Mouse (Mus musculus) megakaryocyte progenitor cell, adult 5-6 weeks (primary cell): ENCODE measurements around the gene 3100002H09Rik. TPM values are rescaled to one million over a fixed set of nuclear protein-coding genes. Genes with fewer than 3 reads are reported as not detected.

Source experiments
- ATAC-seq: replicated peaks from 2 replicates; pipeline ENCODE4 v1.8.0; 2016; ENCODE audit warnings: mild to moderate bottlenecking, moderate TSS enrichment, inconsistent platforms; ENCODE audit not compliant: poor library complexity
- total RNA-seq, 2 experiments: library from RNA; stranded (forward) in 1 of 2; stranded (reverse) in 1 of 2; fragments of 157-497, 149-512 nt in 1 of 2; fragments of 200-1000 nt in 1 of 2; gene quantifications; 2 replicates each; pipeline versions ENCODE4 v1.2.3 to v1.2.4; 2015 to 2017

Gene 3100002H09Rik
- not detected in 2 replicates for total RNA-seq (2015)
- total RNA-seq (2017): not detected in 2 replicates

DNA sequence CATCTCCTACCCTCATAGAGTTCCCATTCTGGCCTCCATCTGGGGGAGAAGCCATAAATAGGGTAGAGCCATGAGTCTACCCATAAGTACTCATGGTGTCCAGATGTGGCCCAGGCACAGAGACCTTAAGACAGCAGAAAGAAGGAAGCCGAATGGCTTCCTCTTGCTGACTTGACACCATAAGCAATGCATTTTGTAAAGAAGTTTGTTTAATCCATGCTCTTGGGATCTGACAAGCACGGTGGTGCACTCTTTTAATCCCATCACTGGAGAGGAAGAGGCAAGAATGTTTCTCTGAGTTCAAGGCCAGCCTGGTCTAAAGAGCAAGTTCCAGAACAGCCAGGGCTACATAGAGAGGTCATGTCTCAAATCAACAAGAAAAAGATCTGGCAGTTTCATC lies at the start of gene 3100002H09Rik:
Gene 3100002H09Rik (minus strand): TSS at position 101 of the 400 bp plus-strand sequence.
- ATAC-seq: no peak

DNA sequence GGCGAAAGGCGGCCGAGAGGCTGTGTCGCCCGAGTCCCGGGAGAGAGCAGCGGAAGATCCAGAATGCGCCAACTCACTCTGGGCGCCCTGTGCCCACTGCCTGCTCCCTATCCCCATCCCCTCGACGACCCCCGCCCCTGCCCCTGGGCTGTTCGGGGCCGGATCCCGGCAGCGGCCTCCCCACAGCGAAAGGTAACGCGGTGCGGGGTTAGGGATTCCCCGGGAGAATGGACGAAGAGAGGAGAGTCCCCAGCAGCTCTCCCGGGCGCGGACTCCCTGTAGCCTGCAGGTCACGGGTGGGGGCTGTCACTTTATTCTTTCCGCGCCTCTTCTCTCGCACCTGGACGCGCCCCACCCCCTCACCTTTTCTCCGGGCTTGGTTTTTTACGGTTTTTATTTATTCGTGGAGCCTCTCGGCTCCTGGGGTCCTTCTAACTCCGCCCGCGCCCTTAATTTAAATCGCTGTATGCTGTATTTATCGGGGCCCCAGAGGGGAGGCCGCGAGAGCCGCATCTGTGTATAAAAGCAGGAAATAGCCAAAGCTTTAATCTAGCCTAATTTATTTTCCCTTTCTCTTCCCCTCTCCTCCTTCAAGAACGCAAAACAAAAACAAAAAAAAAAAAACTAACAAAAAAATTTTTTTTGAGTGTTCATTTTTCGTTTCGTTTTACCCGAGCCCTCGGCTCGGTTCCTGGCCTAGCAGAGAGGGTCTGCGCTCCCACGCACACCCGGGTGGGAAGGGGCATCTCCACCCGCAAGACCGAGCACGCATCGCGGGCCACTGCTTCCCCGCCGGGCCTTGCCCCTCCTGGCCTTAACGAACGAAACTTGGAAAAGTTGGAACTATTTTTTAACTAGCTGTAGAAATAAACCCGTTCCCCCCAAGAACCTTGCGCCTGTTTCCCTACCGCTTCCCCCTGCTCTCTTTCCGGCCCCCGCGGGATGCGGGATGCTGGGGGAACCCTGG lies 48.9 kb upstream of the 3100002H09Rik start:
- ATAC-seq: no peak

DNA sequence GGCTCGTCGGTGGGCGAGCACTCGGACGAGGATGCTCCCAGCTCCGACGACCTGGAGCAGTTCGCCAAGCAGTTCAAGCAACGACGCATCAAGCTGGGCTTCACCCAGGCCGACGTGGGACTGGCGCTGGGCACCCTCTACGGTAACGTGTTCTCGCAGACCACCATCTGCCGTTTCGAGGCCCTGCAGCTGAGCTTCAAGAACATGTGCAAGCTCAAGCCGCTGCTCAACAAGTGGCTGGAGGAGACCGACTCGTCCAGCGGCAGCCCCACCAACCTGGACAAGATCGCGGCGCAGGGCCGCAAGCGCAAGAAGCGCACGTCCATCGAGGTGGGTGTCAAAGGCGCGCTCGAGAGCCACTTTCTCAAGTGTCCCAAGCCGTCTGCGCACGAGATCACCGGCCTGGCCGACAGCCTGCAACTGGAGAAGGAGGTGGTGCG lies 47.8 kb upstream of the 3100002H09Rik start:
- no peak for ATAC-seq

DNA sequence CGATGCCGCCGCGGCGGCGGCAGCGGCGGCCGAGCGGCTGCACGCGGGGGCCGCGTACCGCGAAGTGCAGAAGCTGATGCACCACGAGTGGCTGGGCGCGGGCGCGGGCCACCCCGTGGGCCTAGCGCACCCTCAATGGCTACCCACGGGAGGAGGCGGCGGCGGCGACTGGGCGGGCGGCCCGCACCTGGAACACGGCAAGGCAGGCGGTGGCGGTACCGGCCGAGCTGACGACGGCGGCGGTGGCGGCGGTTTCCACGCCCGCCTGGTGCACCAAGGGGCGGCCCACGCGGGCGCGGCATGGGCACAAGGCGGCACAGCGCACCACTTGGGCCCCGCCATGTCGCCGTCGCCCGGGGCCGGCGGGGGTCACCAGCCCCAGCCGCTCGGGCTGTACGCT lies 47.2 kb upstream of the 3100002H09Rik start:
- ATAC-seq: no peak

DNA sequence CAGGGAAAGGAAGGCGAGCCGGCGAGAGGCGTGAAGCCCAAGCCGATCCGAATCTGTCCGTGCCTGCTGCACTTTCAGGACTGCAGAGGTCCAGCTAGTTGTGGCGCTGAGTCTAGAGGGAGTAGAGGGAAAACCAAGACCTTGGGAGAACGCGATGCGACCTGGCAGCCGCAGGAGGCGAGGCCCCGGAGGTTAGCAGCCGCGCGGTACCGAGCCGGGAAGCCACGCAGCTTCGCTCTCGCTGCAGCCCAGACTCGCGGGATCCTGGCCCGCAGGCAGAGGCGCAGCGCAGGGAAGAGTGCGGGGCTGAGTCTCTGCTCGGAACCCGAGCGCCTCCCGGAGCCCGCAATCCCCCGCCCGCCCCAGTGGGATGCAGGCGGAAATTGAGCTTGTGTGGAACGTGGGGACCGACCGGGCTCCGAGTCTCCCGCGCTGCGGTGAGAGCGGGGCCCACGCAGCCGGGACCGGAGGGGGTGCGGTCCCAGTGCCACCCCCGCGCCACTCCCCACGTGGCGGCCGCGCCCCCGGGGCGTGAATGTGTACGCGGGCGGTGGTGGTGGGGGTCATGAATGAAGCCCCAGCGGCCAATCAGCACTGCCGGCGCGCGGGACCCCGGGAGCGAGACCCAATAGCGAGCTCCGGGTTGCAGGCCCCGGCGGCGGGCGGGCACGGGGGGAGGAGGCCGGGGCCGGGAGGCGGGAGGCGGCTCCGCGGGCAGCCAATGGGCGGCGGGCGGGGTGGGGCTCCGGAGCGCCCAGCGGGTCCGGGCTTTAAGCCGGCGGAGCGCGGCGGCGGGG lies 46.4 kb upstream of the 3100002H09Rik start:
- ATAC-seq: peak; percentile 65

DNA sequence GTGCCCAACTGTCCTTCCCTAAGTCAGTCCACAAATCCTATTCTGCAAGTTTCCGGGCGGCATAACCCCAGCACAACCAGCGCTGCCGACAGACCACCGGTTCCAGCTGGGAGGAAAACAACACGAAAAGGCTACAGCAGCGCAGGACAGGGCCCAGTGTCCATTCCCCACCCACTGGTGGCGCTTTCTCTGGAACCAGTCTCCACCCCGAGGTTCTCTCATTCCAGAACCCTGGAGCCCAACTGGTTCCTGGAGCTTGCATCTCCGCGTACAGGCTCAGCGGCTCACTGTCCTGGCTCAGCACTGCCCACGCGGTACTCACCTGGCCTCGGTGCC lies 45.9 kb upstream of the 3100002H09Rik start, which contains the start of gene Pou3f1:
Gene Pou3f1 (plus strand): TSS at position 290 of the 336 bp plus-strand sequence.
- no peak for ATAC-seq

DNA sequence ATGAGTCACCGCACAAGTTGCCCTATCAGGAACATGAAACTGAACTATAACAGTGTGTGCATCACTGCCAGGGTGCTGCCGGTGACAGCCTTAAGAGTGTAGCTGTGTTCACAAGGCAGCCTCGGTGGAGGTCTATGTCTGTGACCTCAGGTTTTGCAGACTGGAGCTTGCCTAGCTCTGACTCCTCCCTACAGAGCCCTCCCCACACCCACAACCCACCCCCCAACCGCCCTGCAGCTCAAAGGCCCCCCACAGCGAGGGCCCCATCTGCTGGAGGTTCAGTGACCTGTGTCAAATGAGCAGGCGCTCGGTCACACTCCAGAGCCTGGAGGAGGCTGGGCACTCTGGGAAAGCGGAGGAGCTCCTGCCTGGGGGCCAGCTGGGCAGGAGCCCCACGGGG lies 42.3 kb upstream of the 3100002H09Rik start:
- no peak for ATAC-seq

DNA sequence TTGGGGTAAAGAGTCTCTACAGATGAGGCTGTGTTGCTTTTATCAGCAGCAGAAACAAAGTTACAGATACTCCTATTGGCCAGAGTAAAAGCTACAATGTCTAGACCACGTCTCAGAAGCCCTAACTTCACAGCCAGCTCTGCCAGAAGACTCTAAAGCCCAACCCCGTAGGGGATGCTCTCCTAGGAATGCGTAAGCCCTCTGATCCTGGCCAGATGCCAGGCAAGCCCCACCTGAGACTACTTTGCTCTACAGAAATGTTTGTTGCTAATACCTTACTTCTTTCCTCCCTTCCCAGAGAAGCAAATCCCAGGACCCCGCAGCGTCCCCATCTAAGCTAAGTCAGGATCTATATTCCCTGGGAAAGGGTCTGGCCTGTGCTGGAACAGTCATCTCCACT lies 37.3 kb upstream of the 3100002H09Rik start:
- ATAC-seq: no peak

DNA sequence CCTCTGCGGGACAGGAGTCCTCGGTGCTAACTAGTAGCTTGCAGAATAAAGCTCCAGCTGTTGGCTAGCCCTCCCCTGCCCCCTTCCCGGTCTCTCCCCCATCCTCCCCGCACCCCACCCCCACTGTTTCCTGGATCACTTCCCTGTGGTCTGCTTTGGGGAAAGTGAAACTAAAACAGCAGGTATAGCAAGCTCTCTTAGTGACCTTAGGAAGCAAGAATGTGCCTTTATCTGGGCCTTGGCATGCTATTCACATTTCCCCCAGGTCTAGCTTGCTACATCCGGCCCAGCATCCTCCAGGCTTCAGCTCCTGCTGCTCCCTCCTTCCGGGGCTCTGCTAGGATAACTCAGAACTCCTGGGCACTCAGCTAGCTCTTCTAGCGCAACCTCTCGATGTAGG lies 36.0 kb upstream of the 3100002H09Rik start:
- no peak for ATAC-seq

DNA sequence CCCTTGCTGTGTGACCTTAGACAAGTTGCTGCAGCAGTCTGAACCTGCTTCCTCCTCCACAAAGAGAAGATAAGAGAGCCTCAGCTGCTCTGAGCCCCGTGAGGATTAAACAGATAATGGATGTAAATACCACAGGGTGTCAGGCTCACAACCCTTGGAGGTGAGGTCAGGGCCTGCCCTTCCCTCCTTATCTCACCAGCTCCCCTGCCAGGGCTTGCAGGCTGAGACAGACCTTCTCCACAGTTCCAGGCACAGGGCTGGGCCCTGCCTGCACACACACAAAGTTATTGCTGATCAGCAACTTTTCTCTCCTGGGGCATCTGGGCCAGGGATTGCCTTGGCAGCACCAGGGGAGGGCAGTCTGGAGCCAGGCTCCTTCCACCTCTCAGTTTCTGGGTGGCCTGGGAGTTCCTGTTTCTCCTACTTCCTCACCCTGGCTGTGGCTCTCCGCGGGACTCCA lies 34.4 kb upstream of the 3100002H09Rik start:
- ATAC-seq: peak; percentile 91

DNA sequence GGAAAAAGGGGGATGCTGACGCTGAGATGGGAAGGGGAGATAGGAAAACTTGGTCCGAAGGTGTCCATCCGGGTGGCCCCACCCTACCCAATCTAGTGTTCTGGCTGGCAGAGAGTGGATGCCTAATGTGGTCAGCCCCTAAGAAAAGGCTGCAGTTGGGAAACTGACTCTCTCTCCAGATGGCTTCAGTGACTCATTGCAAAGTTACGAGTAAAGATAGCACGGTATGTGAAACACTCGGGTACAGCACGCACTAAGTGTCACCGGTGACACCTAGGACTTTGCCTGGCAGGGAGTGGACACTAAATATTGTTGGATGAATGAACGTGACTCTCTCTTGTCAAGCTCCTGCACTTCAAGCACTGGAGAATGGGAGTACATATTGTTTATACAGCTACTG lies 33.3 kb upstream of the 3100002H09Rik start:
- no peak for ATAC-seq

DNA sequence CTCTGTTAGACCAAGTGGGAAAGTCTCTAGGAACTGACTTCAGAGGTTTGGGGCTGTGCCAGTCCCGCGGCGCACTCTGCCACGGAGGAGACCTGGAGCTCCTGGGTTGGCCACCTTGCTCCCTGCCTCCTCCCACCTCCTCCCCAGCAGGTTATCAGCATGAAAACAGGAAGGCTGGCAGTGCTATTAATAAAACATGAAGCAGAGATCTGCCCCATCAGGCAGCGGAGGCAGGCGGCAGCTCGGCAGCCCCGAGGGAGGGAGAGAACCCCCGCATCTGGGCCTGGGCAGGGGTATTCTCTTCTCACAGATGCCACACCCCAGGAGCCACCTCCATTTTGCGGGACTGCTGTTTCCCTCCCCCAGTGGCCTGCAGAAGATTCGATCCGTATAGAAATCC lies 29.1 kb upstream of the 3100002H09Rik start:
- no peak for ATAC-seq

DNA sequence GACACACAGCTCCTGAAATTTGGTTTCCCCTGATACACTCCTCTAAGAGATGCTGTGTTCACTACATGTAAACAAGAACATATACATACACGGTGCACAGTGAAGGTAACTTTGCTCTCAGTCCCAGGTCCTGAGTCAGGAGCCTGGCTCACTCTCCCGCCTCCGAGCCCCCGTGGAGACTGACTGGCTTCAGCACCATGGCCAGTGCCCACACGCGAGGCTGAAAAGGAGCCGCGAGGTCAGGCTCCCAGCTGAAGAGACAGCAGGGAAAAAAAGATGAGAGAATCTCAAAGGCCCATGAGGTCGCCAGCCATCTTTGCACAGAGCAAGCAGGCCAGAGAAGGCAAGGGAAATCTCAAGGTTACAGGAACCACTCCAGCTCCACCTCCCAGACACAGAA lies 22.7 kb upstream of the 3100002H09Rik start:
- peak; percentile 80 for ATAC-seq

DNA sequence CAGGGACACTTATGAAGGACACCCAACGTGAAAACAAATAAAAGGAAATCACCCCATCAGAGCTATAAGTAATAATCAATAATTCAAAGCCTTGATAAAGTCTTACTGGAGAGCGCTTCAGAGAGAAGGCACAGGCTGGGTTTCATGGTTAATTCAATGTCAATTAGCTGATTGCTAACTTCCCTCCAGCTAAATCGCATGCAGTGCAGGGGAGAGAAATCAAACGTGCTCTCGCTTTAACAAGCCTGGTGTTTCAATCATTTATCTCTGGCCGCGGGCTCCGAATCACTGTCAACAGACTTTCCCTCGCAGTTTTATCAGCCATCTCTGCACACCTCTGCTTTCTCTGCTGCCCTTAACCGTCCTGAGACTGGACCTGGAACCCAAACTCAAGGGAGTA lies 22.3 kb upstream of the 3100002H09Rik start:
- no peak for ATAC-seq

DNA sequence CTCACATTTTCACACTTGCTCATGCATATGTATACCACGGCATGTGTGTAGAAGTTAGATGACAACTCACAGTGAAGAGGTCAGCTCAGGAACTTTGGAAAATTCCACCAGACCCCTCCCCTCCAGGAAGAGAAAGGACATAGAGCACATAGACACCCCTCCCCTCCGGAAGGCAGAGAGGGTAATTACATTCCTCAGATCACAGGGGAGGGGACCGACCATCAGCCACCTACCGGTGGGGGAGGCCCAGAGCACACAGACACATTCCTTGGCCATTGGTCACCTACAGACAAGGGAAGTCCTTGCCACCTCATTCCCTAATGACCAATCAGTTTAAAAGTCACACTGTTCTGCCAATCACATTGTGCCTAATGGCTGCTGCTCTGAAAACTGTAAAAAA lies 20.9 kb upstream of the 3100002H09Rik start:
- no peak for ATAC-seq

DNA sequence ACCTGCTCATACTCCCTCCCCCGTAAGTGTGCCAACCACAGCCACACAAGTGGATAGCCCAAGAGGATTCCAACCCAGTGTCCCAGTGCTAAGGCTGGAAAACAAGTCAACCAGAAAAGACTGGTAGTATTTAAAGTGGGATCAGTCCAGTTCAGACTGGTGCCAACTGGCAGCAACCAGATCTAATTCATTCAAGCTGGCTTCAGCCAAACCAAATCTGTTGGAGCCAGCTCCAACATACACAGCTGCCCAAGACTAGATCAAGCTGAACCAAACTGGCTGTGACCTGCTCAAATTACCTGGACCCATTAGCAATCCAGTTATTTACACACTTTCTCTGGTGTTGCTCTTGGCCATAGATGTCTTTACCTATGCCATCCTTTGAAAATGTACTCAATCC lies 16.2 kb upstream of the 3100002H09Rik start:
- ATAC-seq: no peak

DNA sequence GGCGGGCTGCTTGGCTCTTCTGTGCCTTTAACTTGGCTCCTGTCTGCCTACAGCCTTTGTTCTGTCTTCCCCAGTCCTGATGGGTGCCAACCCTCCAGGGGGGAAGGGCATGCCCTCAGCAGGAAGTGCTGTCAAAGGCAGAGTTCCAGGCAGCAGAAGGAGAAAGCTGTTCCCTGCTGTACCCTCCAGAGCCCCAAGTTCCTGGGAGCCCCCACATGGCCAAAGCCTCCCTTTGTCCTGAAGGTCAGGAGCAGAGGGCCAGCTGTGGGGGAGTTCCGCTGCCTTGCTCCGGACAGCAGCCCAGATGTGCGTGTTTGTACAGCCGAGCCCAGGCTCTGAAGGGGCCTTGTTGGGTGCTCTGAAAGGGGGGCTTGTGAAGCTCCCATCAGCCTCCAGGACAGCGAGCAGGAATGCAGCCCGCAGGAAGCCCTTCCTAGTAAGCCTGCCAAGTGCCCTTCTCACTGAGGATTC lies 13.5 kb upstream of the 3100002H09Rik start:
- ATAC-seq: no peak

DNA sequence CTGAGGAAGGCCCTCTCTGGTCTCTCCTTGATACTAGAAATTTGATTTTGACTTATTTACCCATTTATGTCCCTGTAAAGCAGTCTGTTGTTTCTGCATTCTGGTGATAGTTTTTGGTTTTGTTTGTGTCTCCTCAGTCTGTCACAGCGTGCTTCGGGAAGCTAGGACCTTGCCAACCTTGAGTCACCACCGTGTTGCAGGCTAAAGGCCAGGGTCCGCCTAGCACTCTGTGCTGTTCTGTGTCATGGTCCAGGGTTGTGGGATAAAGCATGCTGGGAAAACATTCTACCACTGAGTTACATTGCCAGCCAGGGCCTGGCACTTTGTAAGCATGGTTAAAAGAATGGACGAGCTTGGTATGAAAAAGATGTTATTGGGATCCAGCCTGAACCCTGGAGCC lies 12.0 kb upstream of the 3100002H09Rik start:
- no peak for ATAC-seq

DNA sequence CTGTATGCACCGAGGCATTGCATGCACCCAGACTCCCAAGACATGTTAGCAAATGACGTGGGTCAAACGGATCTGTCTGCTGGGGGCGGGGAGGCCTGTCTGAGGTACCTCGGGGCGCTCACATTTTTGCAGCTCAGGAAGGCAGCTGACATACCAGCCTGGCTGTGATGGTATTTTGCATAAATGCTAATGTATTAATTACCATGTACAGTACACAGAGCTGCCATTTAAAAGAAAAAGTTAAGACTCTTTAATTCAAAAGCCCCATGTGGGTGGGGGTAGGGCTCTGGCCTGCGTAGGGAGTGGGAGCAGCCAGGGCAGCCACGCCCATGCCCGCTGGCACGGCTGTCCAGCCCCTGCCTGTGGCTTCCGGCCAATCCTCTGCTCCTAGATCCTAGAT lies 10.8 kb upstream of the 3100002H09Rik start:
- no peak for ATAC-seq

DNA sequence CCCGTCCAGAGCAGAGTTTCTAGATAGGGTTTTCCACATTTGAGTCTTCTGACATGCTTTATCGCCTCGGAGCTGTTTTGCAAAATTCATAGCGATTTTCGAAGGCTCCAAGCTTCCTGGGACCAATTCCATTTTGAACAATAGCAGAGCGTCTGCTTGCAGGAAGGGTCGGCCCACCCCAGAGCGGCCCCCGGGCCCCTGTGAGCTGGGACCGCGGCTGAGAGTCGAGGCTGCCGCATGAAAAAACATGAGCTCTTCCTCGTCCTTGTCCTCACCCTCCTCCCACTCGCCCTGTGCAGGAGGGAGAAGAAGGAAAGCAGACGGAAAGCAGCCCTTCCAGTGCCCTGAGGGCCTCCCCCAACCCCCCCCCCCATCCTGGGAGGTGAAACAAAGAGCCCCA lies 8.0 kb upstream of the 3100002H09Rik start:
- ATAC-seq: no peak

DNA sequence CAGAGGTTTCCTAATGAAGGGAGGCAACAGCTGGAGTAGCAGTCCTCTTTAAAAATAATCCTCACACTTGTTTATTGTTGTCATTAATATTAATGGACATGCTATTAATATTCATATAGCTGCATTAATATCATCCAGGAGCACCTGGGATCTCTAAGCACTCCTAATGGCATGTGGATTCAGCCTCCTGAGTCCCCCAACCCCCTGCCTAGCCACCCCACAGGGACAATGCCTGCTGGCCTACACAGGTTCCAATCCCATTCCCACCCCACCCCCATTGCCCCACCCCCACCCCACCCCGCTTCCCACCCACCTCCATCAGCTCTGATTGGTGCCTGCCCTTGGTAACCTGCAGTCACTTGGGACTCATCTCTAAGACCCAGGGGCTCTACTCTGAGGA lies 6.0 kb upstream of the 3100002H09Rik start:
- no peak for ATAC-seq

DNA sequence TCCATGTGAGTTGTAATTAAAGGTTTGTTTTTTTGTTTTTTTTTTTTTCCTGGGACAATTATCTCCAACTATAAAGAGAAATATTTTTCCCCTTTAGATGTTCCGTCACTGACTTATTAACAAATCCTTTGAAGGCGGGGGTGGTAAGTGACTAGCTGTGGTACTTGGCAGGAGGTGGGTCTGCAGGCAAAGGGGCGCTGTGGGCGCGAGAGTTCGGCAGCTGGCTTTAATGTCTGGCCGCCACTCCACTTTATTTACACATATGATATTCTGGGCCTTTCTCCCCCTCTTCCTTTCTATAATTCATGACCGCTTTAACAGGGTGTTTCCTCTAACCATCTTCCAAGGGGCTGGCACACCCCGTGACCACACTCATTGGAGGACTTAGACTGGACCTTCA lies 5.4 kb upstream of the 3100002H09Rik start:
- no peak for ATAC-seq
